Mouse (Mus musculus) 3T3-L1 (cell line): ENCODE results near the gene Pigr.

Source experiments
- DNase-seq: peaks from one replicate; pipeline ENCODE4 v3.0.0-alpha.2; 2015; ENCODE audit warnings: low read depth, low spot score

The Pigr gene

DNA sequence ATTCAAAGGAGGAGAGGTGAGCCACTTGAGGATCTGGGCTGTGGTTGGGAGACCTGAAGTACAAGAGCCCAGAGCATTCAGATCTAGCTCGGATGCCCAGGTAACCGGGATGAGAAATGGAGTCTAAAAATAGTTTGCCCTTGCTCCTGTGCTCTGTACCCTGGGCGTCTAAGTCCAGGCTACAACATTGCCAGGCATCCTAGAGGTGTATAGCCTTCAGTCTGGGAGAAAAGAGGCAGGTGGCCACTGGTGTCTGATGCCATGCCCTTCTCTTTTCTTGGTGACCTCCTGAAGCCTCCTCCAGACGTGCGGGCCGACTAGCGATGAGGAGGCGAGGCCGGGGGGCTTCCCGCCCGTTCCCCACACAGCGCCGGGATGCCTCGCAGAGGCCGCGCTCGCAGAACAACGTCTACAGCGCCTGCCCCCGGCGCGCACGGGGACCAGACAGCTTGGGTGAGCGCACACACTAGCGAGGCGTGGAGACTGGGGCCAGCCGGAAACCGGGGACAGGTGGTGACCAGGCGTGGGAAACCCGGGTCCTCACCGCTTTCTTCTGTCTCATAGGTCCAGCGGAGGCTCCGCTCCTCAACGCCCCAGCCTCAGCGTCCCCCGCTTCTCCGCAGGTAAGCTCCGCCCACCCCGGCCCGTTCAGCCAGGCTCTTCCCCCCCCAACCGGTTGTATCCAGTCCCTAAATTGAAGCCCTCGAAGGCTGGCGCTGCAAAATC, 51.6 kb downstream of the Pigr start:
- no peak for DNase-seq

DNA sequence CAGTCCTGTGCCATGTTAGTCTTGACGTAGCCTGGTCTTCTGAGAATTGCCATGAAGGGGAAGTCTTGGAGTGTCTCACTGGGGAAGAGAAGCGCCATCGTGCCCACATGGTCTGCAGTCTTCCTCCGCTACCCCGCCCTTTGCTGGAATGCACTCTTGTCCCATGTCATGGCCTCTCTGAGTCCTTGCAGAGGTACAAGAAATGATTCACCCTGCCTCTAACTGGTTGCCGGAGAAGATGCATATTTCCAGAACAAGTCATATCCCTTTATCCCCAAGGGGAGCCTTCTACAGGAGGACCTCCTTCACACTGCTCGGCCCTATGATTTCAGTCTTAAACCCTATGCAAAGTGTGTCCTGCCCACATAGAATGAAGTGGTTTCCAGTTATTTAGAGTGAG, 53.4 kb downstream of the Pigr start:
- peak; percentile 45 for DNase-seq

DNA sequence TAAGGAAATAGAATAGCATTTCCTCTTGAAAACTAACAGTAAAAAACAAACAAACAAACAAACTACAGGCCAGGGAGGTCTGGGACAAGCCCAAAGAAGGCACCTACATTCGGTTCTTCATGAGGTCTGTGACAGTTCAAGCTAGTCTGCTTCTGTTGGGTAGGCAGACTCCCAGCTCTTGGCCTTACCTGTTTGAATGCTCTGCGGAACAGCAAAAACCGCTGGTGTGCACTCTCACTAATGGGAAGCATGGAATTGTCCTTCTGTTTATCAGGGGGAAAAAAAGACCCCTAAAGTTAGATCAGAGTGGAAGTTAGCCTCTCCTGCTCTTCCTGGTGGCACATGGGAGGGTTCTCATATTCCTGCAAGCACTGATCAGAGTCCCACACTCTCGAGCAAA, 56.7 kb downstream of the Pigr start:
- no peak for DNase-seq

DNA sequence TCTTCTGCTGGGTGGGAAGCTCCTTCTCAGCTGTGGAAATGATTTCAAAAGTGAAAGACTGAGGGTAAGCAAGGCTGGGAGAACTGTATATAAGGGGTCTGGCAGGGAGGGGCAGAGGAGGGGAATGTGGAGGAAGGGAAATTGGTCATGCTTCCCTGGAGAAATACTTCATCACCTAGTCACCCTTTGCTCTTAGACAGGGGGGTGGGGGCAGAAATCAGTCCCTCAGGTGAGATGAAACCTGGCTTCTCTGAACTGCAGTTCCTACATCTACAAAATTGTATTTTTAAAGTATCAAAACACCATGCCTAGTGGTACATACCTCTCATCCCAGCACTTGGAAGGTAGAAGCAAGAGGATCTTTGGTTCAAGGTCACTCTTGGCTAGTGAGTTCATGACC, 60.9 kb downstream of the Pigr start, which contains the start of gene Il24:
Gene Il24, minus strand, starts transcription at position 101 of the 400 bp plus-strand sequence.
- DNase-seq = no peak

DNA sequence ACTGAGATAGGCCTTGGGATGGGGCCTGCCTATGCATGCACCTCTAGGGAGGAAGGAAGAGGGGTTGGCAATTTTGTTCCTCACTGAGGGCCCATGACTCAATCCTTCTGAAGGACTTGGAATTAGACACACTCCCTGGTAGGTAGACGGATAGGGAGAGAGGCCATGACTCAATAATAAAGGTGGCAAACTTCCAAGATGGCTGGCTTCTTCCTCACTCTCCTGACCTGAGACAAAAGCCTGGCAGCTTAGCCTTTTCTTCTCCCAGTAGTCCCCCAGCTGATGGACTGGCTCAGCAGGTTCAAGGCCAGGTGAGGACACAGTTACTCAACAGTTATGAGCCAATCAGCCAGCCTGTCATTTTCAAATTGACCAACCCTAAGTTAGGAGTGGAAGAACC, 66.0 kb downstream of the Pigr start:
- DNase-seq = peak; percentile 71

DNA sequence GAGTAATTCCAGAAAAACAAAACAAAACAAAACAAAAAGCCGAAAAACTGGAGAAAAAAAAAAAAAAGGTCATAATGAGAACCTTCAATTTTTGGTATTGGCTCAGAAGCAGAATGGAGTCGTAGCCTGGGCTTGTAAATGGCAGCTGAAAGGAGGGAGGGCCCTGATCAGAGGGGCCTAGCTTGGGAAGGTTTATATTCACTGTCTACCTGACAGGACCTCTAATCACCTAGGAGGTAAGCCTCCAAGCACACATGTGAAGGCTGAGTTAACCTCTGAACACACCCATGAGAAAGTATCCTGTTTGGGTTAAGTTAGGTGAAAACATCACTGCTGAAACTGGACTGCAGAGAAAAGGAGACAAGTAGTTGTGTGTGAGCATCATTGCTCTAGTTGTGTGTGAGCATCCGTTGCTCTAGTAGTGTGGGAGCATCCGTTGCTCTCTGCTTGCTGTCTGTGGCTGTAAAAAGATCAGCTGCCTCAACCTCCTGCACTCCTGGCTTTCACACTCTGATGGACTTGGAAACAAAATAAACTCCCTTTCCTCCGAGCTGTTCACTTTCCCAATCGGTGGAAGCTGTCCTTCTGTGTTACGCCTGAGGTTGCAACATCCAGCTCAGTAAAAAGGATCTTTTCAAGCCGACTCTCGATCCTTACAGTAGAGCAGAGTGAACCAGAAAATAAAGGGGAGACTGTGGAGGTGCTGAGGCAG, 67.0 kb downstream of the Pigr start:
- DNase-seq = no peak

DNA sequence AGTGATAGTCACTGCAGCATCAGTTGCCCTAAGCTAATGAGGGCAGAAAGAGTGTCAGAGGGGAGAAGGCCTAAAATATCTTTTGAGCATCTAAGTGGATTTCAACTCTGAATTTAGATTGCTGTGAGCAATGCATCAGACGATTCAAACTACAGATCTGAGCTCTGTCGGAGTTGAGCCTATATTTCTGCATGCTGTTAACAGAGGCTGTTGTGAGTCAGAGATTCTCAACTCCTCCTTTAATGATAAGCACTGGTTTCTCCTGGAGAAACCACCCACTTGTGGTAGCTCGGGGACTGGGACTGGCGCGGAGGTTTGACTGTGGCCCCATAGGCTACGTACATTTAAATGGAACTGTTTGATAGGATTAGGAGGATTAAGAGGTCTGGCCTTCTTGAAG, 68.0 kb downstream of the Pigr start:
- DNase-seq = no peak
